Mouse (Mus musculus) kidney, postnatal 0 days (tissue): Measurements from ENCODE around the gene Sbk3. TPM values are rescaled to one million over a fixed set of nuclear protein-coding genes. Genes with fewer than 3 reads are reported as not detected.
"Not testable (repeated sequence)": the region's sequence is repeated elsewhere in the genome, so short reads cannot be mapped to it uniquely, and the experiment has no call there.

Experiments used
- ATAC-seq: fragments of 200-750 bp; cut with Nextera tagmentation; replicated peaks from 2 replicates; pipeline ENCODE4 v1.8.0; 2017; ENCODE audit warnings: low read depth, moderate number of reproducible peaks, moderate TSS enrichment, moderate library complexity; ENCODE audit not compliant: low FRiP score
- DNase-seq: peaks from one replicate; pipeline ENCODE4 v3.0.0-alpha.2; 2016; ENCODE audit warnings: low spot score
- H3K27ac ChIP-seq: fragments of 300-500 bp; sonication (generic); 2 replicates; pipeline ENCODE4 v1.5.1; 2014; ENCODE audit warnings: mild to moderate bottlenecking
- H3K27me3 ChIP-seq: fragments of 300-500 bp; sonication (generic); 2 replicates; pipeline ENCODE4 v1.6.1; 2014; ENCODE audit warnings: low read length, mixed read lengths; ENCODE audit not compliant: insufficient read depth
- H3K36me3 ChIP-seq: fragments of 300-500 bp; sonication (generic); 2 replicates; pipeline ENCODE4 v1.6.1; 2014; ENCODE audit warnings: low read length, mixed read lengths; ENCODE audit not compliant: insufficient read depth
- H3K4me1 ChIP-seq: fragments of 300-500 bp; sonication (generic); replicated peaks from 2 replicates; pipeline ENCODE4 v1.6.1; 2014; ENCODE audit warnings: antibody characterized with exemption, low read length, mixed read lengths; ENCODE audit not compliant: insufficient read depth
- H3K4me2 ChIP-seq: fragments of 300-500 bp; sonication (generic); 2 replicates; pipeline ENCODE4 v1.6.1; 2014; ENCODE audit warnings: mild to moderate bottlenecking, low read length, moderate library complexity, mixed read lengths
- H3K4me3 ChIP-seq: fragments of 300-500 bp; sonication (generic); replicated peaks from 2 replicates; pipeline ENCODE4 v1.5.1; 2014; ENCODE audit warnings: low read depth, low read length
- H3K9ac ChIP-seq: fragments of 300-500 bp; sonication (generic); 2 replicates; pipeline ENCODE4 v1.6.1; 2014; ENCODE audit warnings: low read depth, low read length
- H3K9me3 ChIP-seq: fragments of 300-500 bp; sonication (generic); replicated peaks from 2 replicates; pipeline ENCODE4 v1.6.1; 2016; ENCODE audit warnings: low read length, inconsistent platforms, mixed read lengths
- CTCF ChIP-seq: IDR thresholded peaks from 2 replicates; pipeline ENCODE4 v1.5.1; 2016; ENCODE audit warnings: antibody characterized with exemption, low read depth, mild to moderate bottlenecking, moderate library complexity
- WGBS: fragments of 180-500 bp; shearing (Covaris S2); extraction: QIAGEN DNeasy Blood & Tissue Kit; methylation state at CpG from one replicate; pipeline ENCODE4 v1.1.7; 2014; 5-methylcytosine and 5-hydroxymethylcytosine counted together
- polyA plus RNA-seq: library from polyadenylated mRNA; unstranded; fragments of >200 nt; fragmentation: Nextera tagmentation; extraction: Ambion mirVana; gene quantifications from 2 replicates; pipeline ENCODE4 v1.2.1, GENCODE M21; 2015

Sbk3 gene
- polyA plus RNA-seq: 0.05 TPM in 1 of 2 replicates, not detected in the other

DNA sequence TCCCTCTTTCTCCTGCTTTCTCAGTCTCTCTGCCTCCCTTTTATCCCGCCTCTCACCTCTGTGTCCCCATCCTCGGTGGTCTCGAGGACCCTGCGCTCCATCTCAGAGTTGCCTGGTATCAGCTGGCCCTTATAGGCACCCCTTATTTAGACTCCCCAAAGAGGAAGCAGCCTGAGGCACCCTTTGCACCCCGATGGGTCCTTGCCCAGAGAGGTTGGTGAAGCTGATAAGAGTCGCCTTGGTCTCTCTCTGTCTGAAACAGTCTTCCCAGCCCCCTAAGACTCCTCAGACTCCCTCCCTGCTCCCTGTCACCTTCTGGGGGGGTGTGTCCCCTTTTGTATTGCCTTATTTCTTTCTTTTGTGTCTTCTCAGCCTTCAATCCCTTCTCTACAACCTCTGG is at the start of gene Sbk3:
Gene Sbk3, minus strand, starts transcription at position 101 of the 400 bp plus-strand sequence.
- no peak for ATAC-seq
- Histone ChIP-seq H3K9me3 (no peaks in the 10 kb centered on the region), H3K27ac (no peak within 1 kb of the TSS), H3K4me2 (no peak within 1 kb of the TSS), H3K4me3 (no peak within 1 kb of the TSS), H3K9ac (no peak within 1 kb of the TSS), H3K36me3 (no peaks in the 10 kb centered on the region), H3K27me3 (no peaks in the 10 kb centered on the region), H3K4me1 (0 out of 2 replicates have a peak, but pooled peaks cover 3% of the 10 kb centered on the region)
- WGBS: 41% methylated on average over 6 of the region's 6 CpGs
- no peak for TF ChIP-seq CTCF
- DNase-seq: no peak

GRCm38 (mm10) chr7:5020685-5021084 is 49.7 kb upstream of the Sbk3 start:
- H3K36me3 ChIP-seq: peaks cover 15% of the 10 kb centered on the region
- TF ChIP-seq CTCF: no peak
- peak overlapping the region; percentile 84 for H3K4me2 ChIP-seq
- peak; percentile 43 for DNase-seq
- H3K9me3 ChIP-seq: no peaks in the 10 kb centered on the region
- peak overlapping the region; percentile 92 for H3K27ac ChIP-seq
- peak overlapping the region; percentile 70 for H3K4me3 ChIP-seq
- peak; percentile 1; the same call in 1 of the 2 replicates for ATAC-seq
- 0 out of 2 replicates have a peak, but pooled peaks cover 9% of the 10 kb centered on the region for H3K4me1 ChIP-seq
- H3K9ac ChIP-seq: peak overlapping the region; percentile 83
- 0% methylated on average over 10 of the region's 15 CpGs for WGBS
- H3K27me3 ChIP-seq: no peaks in the 10 kb centered on the region

GRCm38 (mm10) chr7:5020000-5020681 is 49.2 kb upstream of the Sbk3 start, which contains the start of the genes Zfp865 and Ccdc106:
TSS of gene Zfp865 (plus strand) at chr7:5020376.
TSS of gene Ccdc106 (plus strand) at chr7:5020553.
- DNase-seq: peak; percentile 100
- Histone ChIP-seq H3K9ac (peak within 1 kb of the TSS; percentile 83), H3K27ac (peak within 1 kb of the TSS; percentile 92), H3K4me3 (peak within 1 kb of the TSS; percentile 70), H3K27me3 (no peaks in the 10 kb centered on the region), H3K4me2 (peak within 1 kb of the TSS; percentile 84), H3K4me1 (0 out of 2 replicates have a peak, but pooled peaks cover 9% of the 10 kb centered on the region), H3K36me3 (peaks cover 15% of the 10 kb centered on the region), H3K9me3 (no peaks in the 10 kb centered on the region)
- peak; percentile 92 for ATAC-seq
- TF ChIP-seq CTCF: no peak
- WGBS: under 1% methylated on average over 43 of the region's 49 CpGs

GRCm38 (mm10) chr7:5019576-5019975 is 48.6 kb upstream of the Sbk3 start:
- H3K27me3 ChIP-seq, ATAC-seq, H3K9me3 ChIP-seq, DNase-seq, H3K4me1 ChIP-seq: not testable (repeated sequence)
- Histone ChIP-seq H3K27ac (peak overlapping the region; percentile 92), H3K4me3 (peak overlapping the region; percentile 70), H3K4me2 (peak overlapping the region; percentile 84), H3K36me3 (peaks cover 15% of the 10 kb centered on the region), H3K9ac (peak overlapping the region; percentile 20; the same call in 1 of the 2 replicates)
- 18% methylated on average over 8 of the region's 8 CpGs for WGBS

DNA sequence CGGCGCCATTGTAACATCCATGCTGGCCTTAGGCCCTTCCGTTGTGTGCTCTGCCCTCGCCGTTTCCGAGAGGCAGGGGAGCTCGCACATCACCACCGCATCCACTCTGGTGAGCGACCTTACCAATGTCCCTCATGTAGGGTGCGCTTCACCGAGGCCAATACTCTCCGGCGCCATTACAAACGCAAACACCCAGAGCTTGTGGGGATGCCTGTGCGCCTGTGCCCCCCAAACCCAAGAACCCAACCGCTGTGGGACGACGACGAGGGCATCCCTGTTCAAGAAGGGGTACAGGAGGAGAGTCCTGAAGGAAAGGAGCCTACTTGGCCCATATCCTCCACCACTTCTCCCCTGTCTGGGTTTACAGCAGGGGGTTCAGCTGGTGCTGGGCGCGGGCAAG is 47.0 kb upstream of the Sbk3 start:
- WGBS: 96% methylated on average over 21 of the region's 21 CpGs
- TF ChIP-seq CTCF: no peak
- Histone ChIP-seq H3K9ac (no peak overlapping the region), H3K4me3 (no peak overlapping the region), H3K27ac (no peak overlapping the region), H3K27me3 (no peaks in the 10 kb centered on the region), H3K4me1 (0 out of 2 replicates have a peak, but pooled peaks cover 9% of the 10 kb centered on the region), H3K4me2 (no peak overlapping the region), H3K36me3 (peaks cover 3% of the 10 kb centered on the region; the same call in 1 of the 2 replicates), H3K9me3 (no peaks in the 10 kb centered on the region)
- no peak for DNase-seq
- no peak for ATAC-seq

- Histone ChIP-seq H3K36me3 (peaks cover 5% of the 10 kb centered on the region; the same call in 1 of the 2 replicates), H3K9ac (no peak overlapping the region), H3K27me3 (no peaks in the 10 kb centered on the region), H3K4me3 (no peak overlapping the region), H3K27ac (no peak overlapping the region), H3K4me1 (0 out of 2 replicates have a peak, but pooled peaks cover 9% of the 10 kb centered on the region), H3K4me2 (no peak overlapping the region), H3K9me3 (no peaks in the 10 kb centered on the region)
- peak; percentile 34; the same call in 1 of the 2 replicates for TF ChIP-seq CTCF
- ATAC-seq (no peak), DNase-seq (no peak)
- WGBS: 88% methylated on average over 16 of the region's 16 CpGs
Observed at GRCm38 (mm10) chr7:5017352-5017751, 46.4 kb upstream of the Sbk3 start.
